In the genomic region with DNA sequence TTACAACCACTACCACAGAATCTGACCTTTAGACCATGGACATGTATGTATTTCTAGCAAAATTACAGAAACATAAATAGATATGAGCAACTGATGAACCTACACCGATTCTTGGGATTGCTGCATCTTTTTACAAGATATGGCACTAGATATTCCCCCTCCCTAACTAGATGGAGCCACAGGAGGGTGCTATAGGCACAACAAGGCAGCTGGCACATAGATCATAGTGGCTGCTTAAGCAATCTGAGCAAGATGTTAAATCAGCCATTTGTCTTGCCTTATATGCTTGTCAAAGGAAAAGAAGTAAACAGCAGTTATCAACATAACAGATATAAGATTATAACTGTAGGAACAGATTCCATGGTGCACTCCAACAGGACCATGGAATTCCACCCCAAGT, we compare ENCODE assay signal across 13 mouse cellular contexts. TPM values are rescaled to one million over a fixed set of nuclear protein-coding genes. Genes with fewer than 3 reads are reported as not detected.
A peak's percentile ranks its signal among the peaks of the same experiment; 100 is the strongest.
DNase-seq lines count a peak whose midpoint lies in the region; ATAC-seq and TF ChIP-seq lines count a peak whose summit lies in the region.
"Had no signal": no experiment of that assay in that cellular context is flagged by ENCODE, and none has a peak within 500 bp of the region (broad histone marks: within the 10 kb centered on the region; RNA-seq: fewer than 3 reads in every experiment).

No protein-coding gene starts in this region.

- no peaks in the 10 kb centered on the region for H3K4me1 ChIP-seq in lung, embryonic 14.5 days (ENCODE audit: insufficient read depth)
- H3K4me1 ChIP-seq: limb, embryonic 15.5 days had no signal

- no peak for DNase-seq in gastrocnemius, adult 2 months
- DNase-seq in gastrocnemius, postnatal 10 days: no peak
- DNase-seq in lung, embryonic 14.5 days: peak; percentile 4
- DNase-seq in lung, postnatal 25 days (ENCODE audit: low spot score): no peak
- DNase-seq in B cell, adult 2 months: peak; percentile 23 to 38
- DNase-seq in brain, embryonic 14.5 days (ENCODE audit: low read depth): peak; percentile 43
- DNase-seq in right cerebral cortex, postnatal 25 days: no peak
- no peak for DNase-seq in spleen, postnatal 10 days (ENCODE audit: low spot score in 2 of 2)
- DNase-seq: kidney, postnatal 14 days had no signal

- intact Hi-C loops in gastrocnemius, adult 2 months (cut with DNase I): loop anchor here (10.0 kb wide), 1 partner anchor 194 kb away; a partner anchor contains a TSS

- no peaks in the 10 kb centered on the region for H3K9me3 ChIP-seq in lung, embryonic 14.5 days (ENCODE audit: low read depth, low read length)
- H3K9me3 ChIP-seq: limb, embryonic 15.5 days had no signal

- peaks cover 13% of the 10 kb centered on the region for H3K36me3 ChIP-seq in lung, embryonic 14.5 days (ENCODE audit: insufficient read depth)

- no peak overlapping the region for H3K4me3 ChIP-seq in gastrocnemius, adult 2 months
- H3K4me3 ChIP-seq in lung, embryonic 14.5 days (ENCODE audit: low read depth, low read length): no peak overlapping the region
- H3K4me3 ChIP-seq: limb, embryonic 15.5 days had no signal

- H3K27ac ChIP-seq in gastrocnemius, adult 2 months: no peak overlapping the region; the same call in 1 of the 2 replicates
- no peak overlapping the region for H3K27ac ChIP-seq in lung, embryonic 14.5 days (ENCODE audit: low read depth)
- H3K27ac ChIP-seq: hindbrain, embryonic 14.5 days; limb, embryonic 15.5 days had no signal

- H3K4me2 ChIP-seq in lung, embryonic 14.5 days: no peak overlapping the region
- H3K4me2 ChIP-seq: hindbrain, embryonic 14.5 days; limb, embryonic 15.5 days had no signal

- TF ChIP-seq CTCF in gastrocnemius, adult 2 months (IDR thresholded peaks at IDR 0.05): peak; percentile 44
- TF ChIP-seq CTCF in lung, embryonic 14.5 days (IDR thresholded peaks at IDR 0.05; ENCODE audit: low read depth): peak; percentile 26; the same call in 1 of the 2 replicates
- peak; percentile 29; the same call in 1 of the 2 replicates for TF ChIP-seq CTCF in brain, embryonic 14.5 days (IDR thresholded peaks at IDR 0.05; ENCODE audit: borderline replicate concordance, extremely low read depth, insufficient read depth, insufficient read length)

- TF ChIP-seq POLR2A in brain, embryonic 14.5 days (IDR thresholded peaks at IDR 0.05; ENCODE audit: borderline replicate concordance, extremely low read depth, insufficient read depth, insufficient read length, poor library complexity, severe bottlenecking): no peak

- H3K9ac ChIP-seq in lung, embryonic 14.5 days: no peak overlapping the region
- H3K9ac ChIP-seq: hindbrain, embryonic 14.5 days; limb, embryonic 15.5 days had no signal

- 64% methylated on average over 1 of the region's 1 CpGs for WGBS in lung, embryonic 14.5 days

- no peaks in the 10 kb centered on the region for H3K27me3 ChIP-seq in lung, embryonic 14.5 days (ENCODE audit: insufficient read depth, low read length)
- H3K27me3 ChIP-seq: limb, embryonic 15.5 days had no signal

- ATAC-seq in lung, embryonic 14.5 days (ENCODE audit: insufficient read depth): no peak
- ATAC-seq: activated CD4-positive, CD25-positive, alpha-beta regulatory T cell, adult 4 months had no signal

RNA-seq across cellular contexts. Expression of a gene that starts 15.5 kb away (rescaled TPM):
- total RNA-seq in gastrocnemius, adult 2 months (2021): 10 to 100 TPM; 48.5 to 55.8 TPM
- 10 to 100 TPM; 75.2 to 80.4 TPM for total RNA-seq in gastrocnemius, postnatal 10 days (2021)
- 235 and 244 TPM in 2 replicates for polyA plus RNA-seq in lung, embryonic 14.5 days (2014; fragmentation: Nextera tagmentation; extraction: Ambion mirVana)
- 44.3 and 48.6 TPM in 2 replicates for polyA plus RNA-seq in brain, embryonic 14.5 days (2012; rRNA removed)

RNA-seq across cellular contexts. Expression of a gene that starts 15.9 kb away (rescaled TPM):
- total RNA-seq in gastrocnemius, adult 2 months (2021): 10 to 100 TPM; 20.1 to 24.2 TPM
- total RNA-seq in gastrocnemius, postnatal 10 days (2021): 10 to 100 TPM; 21.8 to 24.7 TPM
- polyA plus RNA-seq in lung, embryonic 14.5 days (2014; fragmentation: Nextera tagmentation; extraction: Ambion mirVana): 15.5 and 15.6 TPM in 2 replicates
- 16.0 and 19.3 TPM in 2 replicates for polyA plus RNA-seq in brain, embryonic 14.5 days (2012; rRNA removed)

RNA-seq across cellular contexts. Expression of a gene that starts 27.5 kb away (rescaled TPM):
- total RNA-seq in gastrocnemius, adult 2 months (2021): 100 to 1,000 TPM; 125 to 154 TPM
- 10 to 100 TPM; 48.5 to 50.7 TPM for total RNA-seq in gastrocnemius, postnatal 10 days (2021)
- 7.4 and 10.6 TPM in 2 replicates for polyA plus RNA-seq in lung, embryonic 14.5 days (2014; fragmentation: Nextera tagmentation; extraction: Ambion mirVana)
- 62.2 and 71.4 TPM in 2 replicates for polyA plus RNA-seq in brain, embryonic 14.5 days (2012; rRNA removed)

RNA-seq across cellular contexts. Expression of a gene that starts 40.6 kb away (rescaled TPM):
- total RNA-seq in gastrocnemius, adult 2 months (2021): 10 to 100 TPM in 1 of 2 experiments, 1 to 10 TPM in 1; 8.1 to 10.6 TPM
- total RNA-seq in gastrocnemius, postnatal 10 days (2021): 10 to 100 TPM; 13.1 to 15.1 TPM
- 12.0 and 14.0 TPM in 2 replicates for polyA plus RNA-seq in lung, embryonic 14.5 days (2014; fragmentation: Nextera tagmentation; extraction: Ambion mirVana)
- polyA plus RNA-seq in brain, embryonic 14.5 days (2012; rRNA removed): 139 and 181 TPM in 2 replicates

RNA-seq across cellular contexts. Expression of a gene that starts 56.4 kb away (rescaled TPM):
- under 1 TPM; 0.54 to 0.75 TPM for total RNA-seq in gastrocnemius, adult 2 months (2021)
- total RNA-seq in gastrocnemius, postnatal 10 days (2021): 1 to 10 TPM; 1.7 to 2.2 TPM
- polyA plus RNA-seq in lung, embryonic 14.5 days (2014; fragmentation: Nextera tagmentation; extraction: Ambion mirVana): 0.32 and 0.42 TPM in 2 replicates
- polyA plus RNA-seq in brain, embryonic 14.5 days (2012; rRNA removed): 0.58 and 0.79 TPM in 2 replicates
- total RNA-seq: common myeloid progenitor, adult 5-6 weeks had no signal
- polyA plus RNA-seq: activated CD4-positive, CD25-positive, alpha-beta regulatory T cell, adult 4 months had no signal

Comparison
In these comparisons a context has a peak if more than half of its experiments do, and no peak if none do; other contexts are left out.
1. DNase-seq: peak in lung, embryonic 14.5 days (single experiment), B cell, adult 2 months (2 of 2) and brain, embryonic 14.5 days (single experiment); none in gastrocnemius, adult 2 months (single experiment), gastrocnemius, postnatal 10 days (single experiment), lung, postnatal 25 days (single experiment), right cerebral cortex, postnatal 25 days (single experiment) and spleen, postnatal 10 days (0 of 2).
2. Peak in every context shown above with its lines, with median percentiles within 50 percentile points of each other: CTCF ChIP-seq.